In genomic region chr7:141540312-141541081, GRCm38 (mm10) we compare ENCODE assay signal across 8 mouse cellular contexts. TPM values are rescaled to one million over a fixed set of nuclear protein-coding genes. Genes with fewer than 3 reads are reported as not detected.
DNase-seq lines count a peak whose midpoint lies in the region; ATAC-seq and TF ChIP-seq lines count a peak whose summit lies in the region.

No protein-coding gene starts in this region.

- WGBS in lung, embryonic 14.5 days: 56% methylated on average over 13 of the region's 13 CpGs

- TF ChIP-seq CTCF in lung, embryonic 14.5 days (IDR thresholded peaks at IDR 0.05; ENCODE audit: low read depth): no peak

- no peaks in the 10 kb centered on the region for H3K36me3 ChIP-seq in ES-E14 (ENCODE audit: control insufficient read depth, insufficient read depth, low read length, poor library complexity, severe bottlenecking)
- no peaks in the 10 kb centered on the region for H3K36me3 ChIP-seq in lung, embryonic 14.5 days (ENCODE audit: insufficient read depth)

- ATAC-seq in frontal cortex, adult (ENCODE audit: low TSS enrichment): peak; percentile 66
- ATAC-seq in lung, embryonic 14.5 days (ENCODE audit: insufficient read depth): peak; percentile 29

- peak overlapping the region; percentile 94 for H3K4me2 ChIP-seq in lung, embryonic 14.5 days

- peak overlapping the region; percentile 90 to 95 for H3K4me3 ChIP-seq in ES-E14 (ENCODE audit: insufficient read depth in 1 of 2, low read depth in 1 of 2, low read length in 2 of 2, poor library complexity in 1 of 2, severe bottlenecking in 1 of 2)
- H3K4me3 ChIP-seq in lung, embryonic 14.5 days (ENCODE audit: low read depth, low read length): peak overlapping the region; percentile 76

- no peaks in the 10 kb centered on the region for H3K27me3 ChIP-seq in lung, embryonic 14.5 days (ENCODE audit: insufficient read depth, low read length)

- in situ Hi-C loops in ES-E14 (cut with MboI; ENCODE audit: low sequenced_read_pairs in 2 of 2, unreplicated experiment in 2 of 2): no loop called here

- no peak overlapping the region for H3K27ac ChIP-seq in ES-E14 (ENCODE audit: insufficient read depth, low read depth, low read length, poor library complexity, severe bottlenecking)
- H3K27ac ChIP-seq in lung, embryonic 14.5 days (ENCODE audit: low read depth): peak overlapping the region; percentile 81

- H3K4me1 ChIP-seq in ES-E14 (ENCODE audit: control insufficient read depth in 2 of 2, insufficient read depth in 2 of 2, low read length in 2 of 2, poor library complexity in 1 of 2): peaks cover 0 to 3% of the 10 kb centered on the region in 2 experiments; a peak in 1 of 4 replicates
- H3K4me1 ChIP-seq in lung, embryonic 14.5 days (ENCODE audit: insufficient read depth): peaks cover 15% of the 10 kb centered on the region

- no peaks in the 10 kb centered on the region for H3K9me3 ChIP-seq in ES-E14 (ENCODE audit: control insufficient read depth, insufficient read depth, low read depth, low read length)
- no peaks in the 10 kb centered on the region for H3K9me3 ChIP-seq in lung, embryonic 14.5 days (ENCODE audit: low read depth, low read length)

- no peak for DNase-seq in ES-E14 (ENCODE audit: low read depth, low spot score)
- peak; percentile 90 for DNase-seq in cerebellum, adult 11 months
- DNase-seq in heart, postnatal 4 days: peak; percentile 52
- DNase-seq in layer of hippocampus, adult 9-11 months: peak; percentile 92
- peak; percentile 42 for DNase-seq in lung, embryonic 14.5 days
- DNase-seq in ovary, postnatal 36 days (ENCODE audit: low spot score): peak; percentile 29
- DNase-seq in c-Kit-positive CD71-positive TER-119-positive erythroid progenitor cells, embryonic 14.5 days (ENCODE audit: low spot score): no peak

- peak overlapping the region; percentile 70 for H3K9ac ChIP-seq in ES-E14 (ENCODE audit: insufficient read depth, low read depth, low read length, poor library complexity, severe bottlenecking)
- peak overlapping the region; percentile 73 for H3K9ac ChIP-seq in lung, embryonic 14.5 days

TF ChIP-seq in ES-E14, 5 proteins besides CTCF, POLR2A, EP300 and RAD21:
- TF ChIP-seq MAFK (IDR thresholded peaks at IDR 0.05; ENCODE audit: insufficient read depth, low read depth, low read length) (no peak), ZNF384 (IDR thresholded peaks at IDR 0.05; ENCODE audit: low read depth, low read length) (no peak), CHD2 (IDR thresholded peaks at IDR 0.05; ENCODE audit: low read depth, low read length) (no peak), HCFC1 (IDR thresholded peaks at IDR 0.05; ENCODE audit: borderline replicate concordance, insufficient read depth, low read length) (no peak), ZC3H11A (IDR thresholded peaks at IDR 0.05; ENCODE audit: borderline replicate concordance, low read depth, low read length) (no peak)
TF ChIP-seq in ES-E14: peak in this region for 0.

RNA-seq across cellular contexts. Expression of gene Chid1, which starts 0.8 kb away (rescaled TPM):
- 30.1 and 46.1 TPM in 2 replicates for total RNA-seq in ES-E14 (2012; rRNA removed)
- 10 to 100 TPM; 36.5 to 36.6 TPM for total RNA-seq in heart, postnatal 4 days (2021)
- polyA plus RNA-seq in lung, embryonic 14.5 days (2014; fragmentation: Nextera tagmentation; extraction: Ambion mirVana): 33.0 and 35.9 TPM in 2 replicates

RNA-seq across cellular contexts. Expression of gene Ap2a2, which starts 21.5 kb away (rescaled TPM):
- total RNA-seq in ES-E14 (2012; rRNA removed): 98.8 and 103 TPM in 2 replicates
- 10 to 100 TPM; 61.1 to 61.4 TPM for total RNA-seq in heart, postnatal 4 days (2021)
- 63.1 and 67.6 TPM in 2 replicates for polyA plus RNA-seq in lung, embryonic 14.5 days (2014; fragmentation: Nextera tagmentation; extraction: Ambion mirVana)

Comparison
In these comparisons a context has a peak if more than half of its experiments do, and no peak if none do; other contexts are left out.
1. DNase-seq: peak in cerebellum, adult 11 months (single experiment), heart, postnatal 4 days (single experiment), layer of hippocampus, adult 9-11 months (single experiment), lung, embryonic 14.5 days (single experiment) and ovary, postnatal 36 days (single experiment); none in ES-E14 (single experiment) and c-Kit-positive CD71-positive TER-119-positive erythroid progenitor cells, embryonic 14.5 days (single experiment).